Mouse (Mus musculus): Measurements from ENCODE around the gene Ralgps1.

- TF ChIP-seq CTCF (IDR thresholded peaks at IDR 0.05; ENCODE audit: low read depth): no peak
- TF ChIP-seq EP300 (optimal IDR thresholded peaks at IDR 0.05): no peak
Observed at GRCm38 (mm10) chr2:33319934-33320333, 51.4 kb downstream of the Ralgps1 start.
